ENCODE assay signal across 13 mouse cellular contexts in genomic region chr12:112210622-112211021, GRCm38 (mm10).
DNase-seq lines count a peak whose midpoint lies in the region; ATAC-seq lines count a peak whose summit lies in the region.
"Had no signal": no experiment of that assay in that cellular context is flagged by ENCODE, and none has a peak within 500 bp of the region (broad histone marks: within the 10 kb centered on the region; RNA-seq: fewer than 3 reads in every experiment).

No protein-coding gene starts in this region.

- ATAC-seq in forebrain, embryonic 11.5 days (replicated peaks; ENCODE audit: low FRiP score), result peak; percentile 64
- peak; percentile 63; the same call in 1 of the 2 replicates for ATAC-seq in hindbrain, embryonic 13.5 days (ENCODE audit: low FRiP score)
- ATAC-seq in midbrain, embryonic 11.5 days (ENCODE audit: low FRiP score), result 0 out of 2 replicates have a peak, but pooled peaks have one; percentile 20
- ATAC-seq: activated CD4-positive, CD25-positive, alpha-beta regulatory T cell, adult 4 months had no signal

- intact Hi-C loops in left cerebral cortex, postnatal 4 days (cut with DNase I), result no loop called here
- intact Hi-C loops in left cerebral cortex, postnatal 25 days (cut with DNase I), result no loop called here

- no peak overlapping the region for H3K27ac ChIP-seq in forebrain, embryonic 11.5 days (ENCODE audit: low read depth, low read length)
- no peak overlapping the region for H3K27ac ChIP-seq in hindbrain, embryonic 13.5 days
- no peak overlapping the region for H3K27ac ChIP-seq in midbrain, embryonic 11.5 days (ENCODE audit: low read depth, low read length)
- H3K27ac ChIP-seq: embryonic facial prominence, embryonic 15.5 days had no signal

- H3K36me3 ChIP-seq in forebrain, embryonic 11.5 days (ENCODE audit: control insufficient read depth, insufficient read depth, low read length), result no peaks in the 10 kb centered on the region
- H3K36me3 ChIP-seq in hindbrain, embryonic 13.5 days, result no peaks in the 10 kb centered on the region
- no peaks in the 10 kb centered on the region for H3K36me3 ChIP-seq in midbrain, embryonic 11.5 days (ENCODE audit: control insufficient read depth, insufficient read depth, low read length)
- H3K36me3 ChIP-seq: embryonic facial prominence, embryonic 15.5 days had no signal

- peak; percentile 75 for DNase-seq in left cerebral cortex, postnatal 4 days
- DNase-seq in left cerebral cortex, postnatal 25 days (ENCODE audit: low spot score in 2 of 2), result no peak
- no peak for DNase-seq in forebrain, embryonic 11.5 days (ENCODE audit: low spot score)
- DNase-seq in midbrain, embryonic 11.5 days (ENCODE audit: low spot score, missing footprints), result no peak
- DNase-seq in kidney, postnatal 25 days, result no peak
- DNase-seq in left cerebral cortex, adult 11 months (ENCODE audit: low spot score), result no peak
- DNase-seq in spleen, postnatal 4 days (ENCODE audit: low spot score in 2 of 2), result no peak
- DNase-seq: cerebellum, adult 9-10 months; kidney, adult 18-20 months had no signal

- peaks cover 12% of the 10 kb centered on the region; the same call in 1 of the 2 replicates for H3K4me1 ChIP-seq in forebrain, embryonic 11.5 days (replicated peaks; ENCODE audit: control insufficient read depth, insufficient read depth, low read length)
- peaks cover 52% of the 10 kb centered on the region for H3K4me1 ChIP-seq in hindbrain, embryonic 13.5 days (replicated peaks)
- H3K4me1 ChIP-seq in midbrain, embryonic 11.5 days (ENCODE audit: control insufficient read depth, insufficient read depth, low read length), result peaks cover 12% of the 10 kb centered on the region

- H3K4me2 ChIP-seq in forebrain, embryonic 11.5 days (ENCODE audit: low read depth, low read length, severe bottlenecking), result no peak overlapping the region
- no peak overlapping the region for H3K4me2 ChIP-seq in hindbrain, embryonic 13.5 days
- no peak overlapping the region for H3K4me2 ChIP-seq in midbrain, embryonic 11.5 days
- H3K4me2 ChIP-seq: embryonic facial prominence, embryonic 15.5 days; liver, embryonic 11.5 days had no signal

- H3K4me3 ChIP-seq in forebrain, embryonic 11.5 days (ENCODE audit: low read depth, low read length), result no peak overlapping the region
- H3K4me3 ChIP-seq in hindbrain, embryonic 13.5 days, result no peak overlapping the region
- no peak overlapping the region for H3K4me3 ChIP-seq in midbrain, embryonic 11.5 days (ENCODE audit: low read depth, low read length)
- H3K4me3 ChIP-seq: embryonic facial prominence, embryonic 15.5 days had no signal

- 53% methylated on average over 11 of the region's 13 CpGs for WGBS in forebrain, embryonic 11.5 days
- 23% methylated on average over 13 of the region's 13 CpGs for WGBS in hindbrain, embryonic 13.5 days
- WGBS in midbrain, embryonic 11.5 days, result 53% methylated on average over 12 of the region's 13 CpGs

- H3K9ac ChIP-seq in forebrain, embryonic 11.5 days (ENCODE audit: low read length), result no peak overlapping the region
- no peak overlapping the region for H3K9ac ChIP-seq in hindbrain, embryonic 13.5 days
- H3K9ac ChIP-seq in midbrain, embryonic 11.5 days (ENCODE audit: low read length), result no peak overlapping the region
- H3K9ac ChIP-seq: embryonic facial prominence, embryonic 15.5 days had no signal

- no peaks in the 10 kb centered on the region for H3K27me3 ChIP-seq in forebrain, embryonic 11.5 days (ENCODE audit: control insufficient read depth, insufficient read depth, low read length)
- H3K27me3 ChIP-seq in hindbrain, embryonic 13.5 days, result peaks cover 54% of the 10 kb centered on the region
- no peaks in the 10 kb centered on the region; the same call in 1 of the 2 replicates for H3K27me3 ChIP-seq in midbrain, embryonic 11.5 days (ENCODE audit: control insufficient read depth, insufficient read depth, low read length)

- H3K9me3 ChIP-seq in forebrain, embryonic 11.5 days (ENCODE audit: control insufficient read depth, low read length), result no peaks in the 10 kb centered on the region
- H3K9me3 ChIP-seq in hindbrain, embryonic 13.5 days, result no peaks in the 10 kb centered on the region
- no peaks in the 10 kb centered on the region for H3K9me3 ChIP-seq in midbrain, embryonic 11.5 days (ENCODE audit: control insufficient read depth, low read length)
- H3K9me3 ChIP-seq: embryonic facial prominence, embryonic 15.5 days had no signal
